In genomic region chr10:108294766-108295165, GRCm38 (mm10) we compare ENCODE assay signal across 14 mouse cellular contexts.
"Had no signal": no experiment of that assay in that cellular context is flagged by ENCODE, and none has a peak within 500 bp of the region (broad histone marks: within the 10 kb centered on the region; RNA-seq: fewer than 3 reads in every experiment).

No protein-coding gene starts in this region.

- H3K4me2 ChIP-seq: liver, embryonic 13.5 days; lung, embryonic 14.5 days; midbrain, embryonic 13.5 days had no signal

- H3K9ac ChIP-seq: liver, embryonic 13.5 days; lung, embryonic 14.5 days; midbrain, embryonic 13.5 days had no signal

- H3K27ac ChIP-seq: kidney, postnatal 0 days; layer of hippocampus, adult 2 months; liver, embryonic 13.5 days; midbrain, embryonic 10.5 days; midbrain, embryonic 13.5 days had no signal

- DNase-seq: kidney, adult 2 months; kidney, postnatal 25 days; layer of hippocampus, adult 9-11 months; liver, embryonic 13.5 days; lung, embryonic 14.5 days; lung, postnatal 10 days; lung, postnatal 36 days; thymus, adult 18-20 months; thymus, postnatal 36 days had no signal

- ATAC-seq: midbrain, embryonic 13.5 days had no signal

- H3K4me3 ChIP-seq: layer of hippocampus, adult 2 months; liver, embryonic 13.5 days; megakaryocyte, embryonic 14.5 days; midbrain, embryonic 10.5 days; midbrain, embryonic 13.5 days had no signal

- H3K4me1 ChIP-seq: liver, embryonic 13.5 days; megakaryocyte, embryonic 14.5 days; midbrain, embryonic 10.5 days; midbrain, embryonic 13.5 days had no signal

- H3K36me3 ChIP-seq: liver, embryonic 13.5 days; midbrain, embryonic 10.5 days; midbrain, embryonic 13.5 days had no signal

- H3K9me3 ChIP-seq: liver, embryonic 13.5 days; megakaryocyte, embryonic 14.5 days; midbrain, embryonic 10.5 days; midbrain, embryonic 13.5 days had no signal

- H3K27me3 ChIP-seq: liver, embryonic 13.5 days; megakaryocyte, embryonic 14.5 days; midbrain, embryonic 13.5 days had no signal
